Mouse (Mus musculus) thymus, adult 2 months (tissue): ENCODE data around the gene Cntn5.
"Not testable (repeated sequence)": the region's sequence is repeated elsewhere in the genome, so short reads cannot be mapped to it uniquely, and the experiment has no call there.

Experiments used
- CTCF ChIP-seq: fragments of 200-500 bp; IDR thresholded peaks from 2 replicates; pipeline ENCODE4 v1.5.1; 2012; ENCODE audit warnings: mild to moderate bottlenecking, control low read depth, low read length, moderate library complexity, borderline replicate concordance; ENCODE audit not compliant: control insufficient read depth, poor library complexity, insufficient read depth; ENCODE audit errors: extremely low read depth
- POLR2A ChIP-seq: fragments of 200-500 bp; IDR thresholded peaks from 2 replicates; pipeline ENCODE4 v1.6.1; 2012; ENCODE audit warnings: mild to moderate bottlenecking, low read length, control low read depth, moderate library complexity; ENCODE audit not compliant: control insufficient read depth, poor library complexity, insufficient read depth; ENCODE audit errors: extremely low read depth

DNA sequence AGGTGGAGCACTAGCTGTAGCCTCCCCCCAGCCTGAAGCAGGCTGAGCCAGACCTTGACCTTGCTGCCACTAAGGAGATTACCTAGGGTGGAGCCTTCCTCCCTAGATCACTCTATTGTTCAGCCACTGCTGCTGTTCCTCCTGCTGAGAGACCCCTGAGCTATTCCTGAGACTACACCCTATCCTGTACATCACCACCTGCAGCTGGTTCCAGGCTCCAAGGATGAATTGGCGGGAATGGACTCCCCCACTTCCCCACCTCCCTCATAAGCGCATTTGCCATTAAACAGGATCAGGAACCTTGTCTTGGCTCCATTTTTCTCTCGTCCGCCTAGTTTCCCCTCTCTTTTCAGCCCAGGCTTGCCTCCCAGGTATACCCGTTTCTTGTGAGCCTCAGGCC lies 363.7 kb downstream of the Cntn5 start:
- TF ChIP-seq CTCF, POLR2A: not testable (repeated sequence)
